Mouse (Mus musculus): Measurements from ENCODE around the gene Zan.

Zan gene

DNA sequence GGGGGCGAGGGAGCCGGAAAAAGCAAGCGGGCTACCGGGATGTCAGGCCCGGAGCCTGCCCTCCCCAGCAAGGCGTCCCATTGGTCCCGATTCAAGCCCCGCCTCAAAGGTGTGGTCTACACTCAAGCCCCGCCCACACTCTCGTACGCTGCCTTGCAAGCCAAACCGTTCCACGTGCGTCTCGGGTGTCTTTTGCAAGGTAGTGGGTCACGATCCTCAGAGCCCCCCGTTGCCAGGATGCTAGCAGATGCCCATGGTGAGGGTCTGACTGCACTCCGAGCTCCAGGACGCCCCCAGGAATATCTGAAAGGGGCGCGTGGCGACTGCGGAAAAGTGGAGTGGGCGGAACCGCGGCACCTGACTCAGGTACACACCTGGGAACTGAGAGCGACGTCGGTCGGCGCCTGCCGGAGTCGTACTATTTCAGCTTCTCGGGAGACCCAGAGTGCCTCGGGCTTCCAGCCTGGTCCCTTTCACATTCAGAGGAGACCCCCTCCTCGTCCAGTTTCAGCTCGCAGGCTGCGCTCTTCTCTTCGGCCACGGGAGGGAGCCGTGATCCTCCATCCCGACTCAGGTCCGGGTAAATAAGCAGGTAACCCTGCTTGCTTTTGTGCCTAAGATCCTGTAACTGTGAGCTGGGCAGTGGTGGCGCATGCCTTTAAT, 143.2 kb downstream of the Zan start, which contains the start of gene Slc12a9:
Slc12a9 (minus strand) TSS at position 86 of the 663 bp plus-strand sequence.
- DNase-seq (ENCODE audit: low spot score in 2 of 2): peak; percentile 87 to 96

- DNase-seq (ENCODE audit: low spot score in 2 of 2): no peak
Measured at GRCm38 (mm10) chr5:137332857-137333511, 143.9 kb downstream of the Zan start.

DNA sequence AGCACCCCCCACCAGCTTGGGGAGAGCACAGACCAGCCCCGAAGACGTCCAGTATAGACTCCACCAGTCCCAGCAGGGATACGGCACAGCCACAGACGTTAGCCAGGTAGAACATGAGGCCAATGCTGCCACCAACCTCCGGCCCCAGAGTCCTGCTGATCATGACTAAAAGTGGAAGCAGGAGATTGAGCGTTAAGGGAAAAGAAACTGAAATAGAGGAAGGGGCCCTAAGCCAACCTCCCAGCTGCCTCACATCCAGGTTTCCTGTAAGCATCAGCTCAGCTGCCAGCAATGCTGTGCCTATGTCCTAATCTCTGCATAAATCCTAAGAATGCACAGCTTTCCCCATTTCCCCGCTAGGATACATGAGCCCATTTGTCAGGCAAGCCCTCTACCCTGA, 146.0 kb downstream of the Zan start:
- DNase-seq (ENCODE audit: low spot score in 2 of 2): no peak
